Mouse (Mus musculus): ENCODE data around the gene Prss23.
A peak's percentile ranks its signal among the peaks of the same experiment; 100 is the strongest.

The Prss23 gene

DNA sequence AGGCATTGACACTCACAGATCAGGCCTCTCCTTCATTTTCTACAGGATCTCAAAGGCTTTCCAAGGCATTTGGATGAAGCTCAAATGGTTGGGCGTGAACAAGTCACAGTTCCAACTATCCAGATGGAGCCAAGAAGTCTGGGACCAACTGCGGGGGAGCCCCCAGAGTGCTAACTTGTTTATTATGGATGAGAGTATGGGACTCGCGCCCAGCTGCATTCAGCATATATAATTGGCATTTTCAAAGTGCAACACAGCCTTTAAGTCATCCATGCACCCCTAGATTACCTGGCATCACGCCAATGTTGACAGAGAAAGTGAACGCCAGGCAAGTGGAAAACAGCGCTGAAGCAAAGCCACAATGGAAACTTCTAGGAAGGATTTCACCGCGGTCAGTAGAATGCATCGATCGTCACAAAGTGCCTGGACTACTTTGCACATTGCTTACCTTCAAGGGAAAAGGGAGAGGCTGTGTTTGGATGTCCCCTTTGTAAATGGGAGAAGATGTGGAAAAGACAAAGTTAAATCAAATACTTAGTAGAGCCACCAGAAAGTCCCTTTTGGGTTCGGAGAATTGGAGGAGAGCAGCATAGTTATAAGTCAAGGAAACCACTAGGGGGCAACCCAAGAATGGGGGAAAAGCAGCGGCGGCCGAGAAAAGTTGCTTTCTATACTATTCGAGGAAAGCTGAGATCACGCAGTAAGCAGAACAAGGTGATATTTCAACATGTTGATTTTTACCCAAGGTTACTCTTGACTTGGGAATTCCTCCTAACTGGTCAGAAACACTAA lies 27.3 kb downstream of the Prss23 start:
- peak; percentile 83 for DNase-seq

DNA sequence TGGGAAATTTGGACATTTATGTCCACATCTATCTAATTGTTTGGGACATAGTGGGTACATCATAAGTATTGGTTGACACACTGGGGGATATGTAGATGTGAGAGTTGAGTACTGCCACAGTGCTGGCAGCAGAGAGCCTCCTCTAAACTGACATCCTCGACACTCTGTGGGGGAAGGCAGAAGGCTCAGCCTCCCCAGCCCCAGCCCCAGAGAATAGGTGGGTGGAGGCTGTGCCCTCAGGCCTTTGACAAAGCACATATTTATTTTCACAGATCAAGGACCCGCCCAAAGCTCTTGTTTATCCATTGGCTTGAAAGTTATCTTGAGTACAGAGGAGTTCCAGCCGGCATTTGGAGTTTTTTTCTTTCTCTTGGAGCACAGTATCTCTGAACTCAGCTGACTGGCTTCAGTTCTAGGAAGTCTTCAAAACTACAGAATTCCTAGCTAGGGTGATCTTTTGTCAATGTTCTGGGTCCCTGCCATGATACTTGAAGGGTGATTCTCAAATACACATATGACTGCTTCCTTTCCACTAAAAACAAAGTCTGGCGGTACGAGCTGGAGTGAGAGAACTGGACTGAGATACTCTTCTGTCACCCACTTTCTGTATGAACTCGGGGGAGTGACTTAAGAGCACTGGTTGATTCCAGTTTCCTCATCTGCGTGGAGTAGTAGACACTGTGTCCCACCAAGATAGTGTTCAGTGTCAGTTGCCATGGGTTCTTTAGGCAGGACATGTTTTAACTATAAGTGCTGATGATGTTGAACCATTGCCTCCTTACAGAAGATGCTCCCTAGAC lies 43.0 kb downstream of the Prss23 start:
- no peak for DNase-seq

DNA sequence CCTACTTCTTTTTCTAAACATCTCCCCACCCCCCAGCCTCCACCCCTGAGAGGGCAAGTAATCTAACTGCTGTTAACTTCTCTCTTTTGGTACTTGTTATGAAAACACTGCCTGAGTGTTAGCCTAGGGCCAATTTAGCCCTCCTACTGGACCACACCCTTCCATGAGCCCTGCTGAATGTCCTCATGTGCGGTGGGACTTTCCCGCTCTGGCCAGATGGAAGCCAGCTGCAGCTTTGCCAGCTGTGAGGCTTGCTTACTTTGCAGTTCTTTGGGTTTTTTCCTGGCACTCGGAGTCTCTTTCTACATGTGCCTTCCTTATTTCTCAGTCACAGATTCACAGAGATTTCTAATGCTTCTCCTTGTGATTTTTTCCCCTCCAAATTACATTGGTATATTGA lies 45.3 kb downstream of the Prss23 start:
- no peak for DNase-seq

DNA sequence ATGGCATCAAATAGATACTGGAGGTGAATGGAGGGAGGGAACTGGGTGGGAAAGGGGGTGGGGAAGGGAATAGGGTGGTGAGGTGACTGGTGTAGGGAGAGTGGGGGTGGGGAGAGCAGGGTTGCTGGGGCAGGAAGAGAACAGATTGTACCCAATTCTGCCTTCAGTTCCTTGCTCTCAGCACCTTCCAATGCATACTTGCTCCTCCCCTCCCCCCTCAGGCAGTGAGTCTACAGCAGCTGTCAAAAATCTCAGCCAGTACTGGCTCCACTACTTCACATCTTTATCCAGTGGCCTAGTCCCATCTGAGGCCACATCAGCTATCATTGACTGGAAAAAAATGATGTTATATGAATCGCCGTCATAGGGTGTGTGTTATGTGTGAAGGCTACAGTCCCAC lies 48.5 kb downstream of the Prss23 start:
- no peak for DNase-seq

DNA sequence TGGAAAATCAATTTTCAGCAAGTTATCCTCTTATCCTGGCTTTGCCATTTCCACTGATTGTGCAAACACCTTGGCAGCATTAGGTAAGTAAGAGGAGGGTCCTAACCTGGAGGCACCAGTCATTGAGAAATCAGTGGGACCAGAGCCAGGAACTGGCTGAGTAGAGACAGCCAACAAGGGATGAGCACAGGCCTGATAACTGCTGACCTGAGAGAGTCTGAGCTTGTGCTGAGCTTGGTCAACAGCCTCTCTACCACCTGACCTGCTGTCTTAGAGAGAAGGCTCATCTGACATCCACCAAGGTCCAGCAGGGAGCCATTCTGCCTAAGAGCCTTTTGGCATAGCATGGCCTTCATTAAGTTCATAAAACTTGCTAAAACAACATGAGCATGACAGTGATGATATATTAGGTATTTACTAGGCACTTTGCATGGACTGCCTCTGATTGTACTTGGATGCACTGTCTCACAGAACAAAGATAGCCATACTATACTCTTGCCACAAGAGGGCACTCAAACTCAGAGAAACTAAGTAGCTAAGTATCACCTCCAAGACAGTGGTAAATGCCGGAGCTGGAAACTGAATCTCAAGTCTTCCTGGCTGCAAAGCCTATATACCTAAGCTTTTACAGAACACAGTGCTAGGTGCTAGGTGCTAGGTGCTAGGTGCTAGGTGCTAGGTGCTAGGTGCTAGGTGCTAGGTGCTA lies 49.5 kb downstream of the Prss23 start:
- peak; percentile 62 for DNase-seq

DNA sequence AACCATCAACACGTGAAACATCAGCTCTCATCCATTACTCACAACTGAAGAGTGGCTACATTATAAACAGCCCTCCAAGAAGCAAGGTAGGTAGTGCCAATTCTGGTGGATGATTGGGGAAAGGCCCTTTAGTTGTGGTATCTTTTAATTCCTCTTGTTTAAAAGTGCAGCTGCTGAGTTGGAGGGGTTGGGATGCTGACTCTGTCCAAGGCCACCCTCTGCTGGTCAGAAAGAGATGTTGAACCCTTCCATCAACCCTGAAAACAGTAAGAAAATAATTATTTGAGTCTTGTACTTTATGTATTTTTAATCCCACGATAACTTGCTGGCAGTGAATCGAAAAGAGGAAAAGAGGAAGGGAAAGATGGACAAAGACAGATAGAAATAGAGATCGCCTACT lies 53.5 kb downstream of the Prss23 start:
- no peak for DNase-seq

DNA sequence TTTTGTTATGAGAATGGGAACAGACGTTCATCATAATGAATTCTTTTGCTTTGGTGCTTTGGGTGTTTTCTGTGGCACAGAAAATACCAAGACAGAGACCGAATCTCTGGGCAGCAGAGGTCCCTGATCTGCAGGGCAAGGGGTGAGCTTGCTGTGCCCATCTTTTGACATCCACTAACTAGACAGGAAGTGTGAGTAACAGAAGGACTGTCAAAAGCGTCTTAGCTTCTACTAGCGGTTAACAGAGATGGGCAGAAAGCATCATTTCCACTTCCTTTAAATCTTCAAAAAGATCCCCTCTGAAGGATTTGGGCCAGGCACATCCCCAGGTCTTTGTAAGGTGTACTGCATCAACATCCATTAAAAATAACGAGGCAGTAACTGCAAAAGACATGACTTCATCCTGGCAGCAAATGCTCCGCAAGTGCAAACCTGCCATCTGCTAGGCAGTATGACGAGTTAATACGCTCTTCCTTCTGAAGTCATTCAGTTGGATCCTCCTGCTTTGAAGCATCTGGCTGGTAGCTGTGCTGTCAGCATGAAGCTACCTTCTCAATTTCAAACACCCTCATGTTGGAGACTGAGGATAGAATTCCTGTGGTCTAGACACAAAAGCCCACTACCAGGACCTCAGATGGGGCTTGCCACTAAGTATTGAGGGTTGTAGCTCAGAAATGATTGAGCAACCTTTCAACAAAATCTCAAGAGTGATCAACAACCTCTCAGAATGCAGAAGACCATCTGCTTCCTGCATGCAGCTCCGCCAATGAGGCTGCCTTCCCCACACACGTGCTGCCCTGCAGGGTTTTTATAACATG lies 63.0 kb downstream of the Prss23 start:
- DNase-seq = peak; percentile 11

DNA sequence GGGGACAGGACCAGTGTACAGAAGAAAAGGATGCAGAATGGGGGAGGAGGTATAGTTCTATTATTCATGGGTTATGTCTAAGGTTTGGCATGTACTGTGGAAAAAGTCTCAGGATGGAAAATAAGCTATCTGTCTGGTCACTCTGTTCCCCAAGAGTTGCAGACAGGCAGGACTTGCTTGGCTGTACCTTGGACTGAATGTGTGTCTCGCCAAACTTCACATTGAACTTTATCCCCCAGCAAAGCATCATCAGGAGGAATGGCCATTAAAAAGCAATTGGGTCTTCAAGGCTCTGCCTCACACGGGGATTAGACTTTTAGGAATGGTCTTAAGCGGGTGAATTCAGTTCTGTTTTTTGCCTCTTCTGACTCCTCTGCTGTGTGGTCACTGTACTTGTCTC lies 63.7 kb downstream of the Prss23 start:
- no peak for DNase-seq

DNA sequence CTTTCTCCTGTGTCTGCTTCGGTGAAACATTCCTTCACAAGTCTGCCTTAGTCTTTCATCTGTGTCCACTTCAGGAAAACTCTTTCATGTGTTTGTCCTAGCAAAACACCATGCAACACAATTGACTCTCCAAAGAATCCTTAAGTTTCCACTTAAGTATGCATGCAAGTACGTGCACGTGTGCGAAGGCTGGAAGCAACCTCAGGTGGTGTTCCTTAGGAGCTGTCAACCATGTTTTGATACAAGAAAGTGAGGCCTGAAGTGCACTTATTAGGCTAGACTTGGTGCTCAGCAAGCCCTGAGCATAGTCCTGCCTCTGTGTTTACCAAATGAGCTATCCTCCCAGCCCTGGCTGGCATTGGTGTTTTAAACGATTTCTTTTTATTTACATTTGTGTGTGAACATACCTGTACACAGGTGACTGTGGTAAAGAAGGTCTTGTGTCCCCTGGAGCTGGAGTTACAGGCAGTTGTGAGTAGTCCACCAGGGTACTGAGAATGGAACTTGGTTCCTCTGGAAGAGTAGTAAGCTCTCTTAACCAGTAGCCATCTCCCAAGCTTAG lies 64.3 kb downstream of the Prss23 start:
- DNase-seq = no peak

DNA sequence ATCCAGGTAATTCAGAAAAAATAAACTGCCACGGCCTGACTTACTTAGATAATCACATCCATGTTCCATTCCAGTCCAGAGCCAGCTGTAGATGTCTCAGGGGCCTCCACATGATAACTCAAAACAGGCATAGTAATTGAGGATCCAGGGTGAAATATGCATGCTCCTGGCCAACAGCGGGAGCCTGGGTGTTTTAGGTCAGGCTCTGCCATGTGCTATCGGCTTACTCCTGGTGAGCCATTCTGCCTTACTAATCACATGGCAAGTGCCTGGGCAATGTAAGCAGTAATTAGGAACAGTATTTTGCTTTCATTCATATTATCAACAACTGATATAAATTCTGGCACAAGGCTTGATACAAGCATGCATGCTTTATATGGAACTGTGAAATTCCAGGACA lies 65.6 kb downstream of the Prss23 start:
- DNase-seq = no peak

DNA sequence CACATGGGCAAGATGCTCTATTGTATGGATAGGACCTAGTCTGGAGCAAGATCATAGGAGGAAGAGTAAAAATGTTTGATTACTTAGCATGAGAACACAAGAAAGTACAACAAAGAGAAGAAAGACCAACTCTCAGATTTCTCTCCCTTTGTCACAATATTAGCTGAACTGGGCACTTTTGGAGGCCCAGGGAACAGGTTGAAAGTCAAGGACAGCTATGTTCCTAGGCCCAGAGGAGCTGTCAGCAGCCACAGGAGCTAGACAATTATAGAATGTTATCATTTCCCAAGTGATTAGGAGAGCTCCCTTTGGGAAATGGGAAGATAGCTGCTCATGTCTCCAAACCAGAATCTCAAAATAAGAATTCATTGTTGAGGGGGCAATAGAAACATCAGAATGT lies 66.1 kb downstream of the Prss23 start:
- DNase-seq = no peak

DNA sequence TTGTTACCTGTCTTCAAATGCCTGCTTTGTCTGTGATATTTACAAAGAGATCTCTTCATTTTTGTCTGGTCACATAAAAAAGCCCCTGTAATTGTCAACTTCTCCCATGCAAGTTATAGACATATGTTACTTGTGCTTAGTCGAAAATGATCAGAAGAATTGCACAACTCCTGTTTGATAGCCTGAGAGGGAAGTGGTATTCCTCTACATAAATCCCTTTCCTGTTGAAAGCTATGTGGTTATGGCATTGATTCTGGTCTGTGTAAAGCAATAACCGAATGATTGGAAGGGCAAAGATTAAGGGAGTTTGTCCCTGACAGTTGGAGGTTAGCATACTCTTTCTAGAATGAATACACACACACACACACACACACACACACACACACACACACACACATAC lies 67.3 kb downstream of the Prss23 start:
- DNase-seq = no peak
